Mouse (Mus musculus) gastrocnemius, adult 2 months (tissue): ENCODE data around the gene Sdhaf1. TPM values are rescaled to one million over a fixed set of nuclear protein-coding genes. Genes with fewer than 3 reads are reported as not detected.

Experiments
- DNase-seq: peaks from one replicate; pipeline ENCODE4 v3.0.0; 2022
- H3K27ac ChIP-seq: fragments of 200-600 bp; 2 replicates; pipeline ENCODE4 v1.8.1; 2022; ENCODE audit warnings: mild to moderate bottlenecking
- H3K4me3 ChIP-seq: fragments of 200-600 bp; 2 replicates; pipeline ENCODE4 v1.8.1; 2022; ENCODE audit warnings: mild to moderate bottlenecking, moderate library complexity
- CTCF ChIP-seq: fragments of 200-600 bp; IDR thresholded peaks from 2 replicates; pipeline ENCODE4 v1.8.1; 2022; ENCODE audit warnings: antibody characterized with exemption, mild to moderate bottlenecking, moderate library complexity
- intact Hi-C: fragments of 180-260 bp; cut with DNase I; formaldehyde crosslinking; loops from one replicate; pipeline ENCODE4 v1.15.1; 2025
- total RNA-seq, 2 experiments: library from RNA; stranded (reverse); gene quantifications; 2 replicates each; pipeline ENCODE4 v1.2.3; 2021

Sdhaf1 gene
- total RNA-seq, 2 experiments from 2014 or later = 5.9 to 6.9 TPM

DNA sequence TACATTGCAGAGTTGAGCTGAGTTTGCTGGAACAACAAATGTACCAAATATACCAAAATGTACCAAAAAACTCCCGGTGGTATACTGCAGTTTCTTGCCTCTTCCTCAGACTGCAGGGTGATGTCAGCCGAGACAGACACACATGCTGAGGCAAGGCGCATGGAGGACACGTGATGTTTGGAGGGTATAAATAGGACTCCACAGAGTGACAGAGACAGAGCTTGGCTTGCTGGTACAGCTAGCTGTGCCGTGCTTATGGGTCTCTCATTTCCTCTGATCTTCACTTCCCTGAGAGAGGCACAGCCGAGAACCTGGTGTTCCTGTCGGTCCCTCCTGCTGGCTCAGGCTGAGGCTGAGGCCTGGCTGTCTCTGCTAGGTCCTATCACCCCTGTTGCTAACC is 41.0 kb downstream of the Sdhaf1 start:
- H3K27ac ChIP-seq = peak overlapping the region; percentile 70
- peak; percentile 59 for DNase-seq
- H3K4me3 ChIP-seq = peak overlapping the region; percentile 13
- TF ChIP-seq CTCF = no peak
- intact Hi-C loops = no loop called here

DNA sequence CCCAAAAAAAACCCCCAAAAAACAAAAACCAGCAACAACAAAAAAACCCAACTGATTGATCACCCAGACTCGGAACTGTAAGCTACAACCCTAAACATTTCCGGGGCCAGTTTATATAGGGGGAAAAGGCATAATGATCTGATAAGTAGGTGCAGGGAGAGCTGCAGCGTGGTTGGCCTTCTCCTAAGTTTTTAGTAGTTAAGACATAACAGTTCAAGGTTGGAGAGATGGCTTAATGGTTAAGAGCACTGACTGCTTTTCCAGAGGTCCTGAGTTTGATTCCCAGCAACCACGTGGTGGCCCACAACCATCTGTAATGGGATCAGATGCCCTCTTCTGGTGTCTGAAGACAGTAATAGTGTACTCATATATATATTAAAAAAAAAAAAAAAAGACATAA is 42.2 kb downstream of the Sdhaf1 start:
- H3K4me3 ChIP-seq = no peak overlapping the region
- H3K27ac ChIP-seq = peak overlapping the region; percentile 93
- DNase-seq = no peak
- intact Hi-C loops = no loop called here
- no peak for TF ChIP-seq CTCF

GRCm38 (mm10) chr7:30280670-30281138 is 43.0 kb downstream of the Sdhaf1 start:
- peak; percentile 90 for DNase-seq
- H3K27ac ChIP-seq = peak overlapping the region; percentile 93
- no peak for TF ChIP-seq CTCF
- H3K4me3 ChIP-seq = peak overlapping the region; percentile 84
- intact Hi-C loops = loop anchor here (1.0 kb wide), 1 partner anchor 48 kb away; the partner anchor contains the start of gene Tbcb

- peak; percentile 95 for DNase-seq
- peak within 1 kb of the TSS; percentile 93 for H3K27ac ChIP-seq
- intact Hi-C loops = loop anchor here (1.0 kb wide), 1 partner anchor 48 kb away; the partner anchor contains the start of gene Tbcb
- H3K4me3 ChIP-seq = peak within 1 kb of the TSS; percentile 84
- TF ChIP-seq CTCF = no peak
Observed at GRCm38 (mm10) chr7:30279951-30280669, 43.6 kb downstream of the Sdhaf1 start, which contains the start of the genes Thap8 and Wdr62. TSS of gene Thap8 (plus strand) at chr7:30280094. TSS of gene Wdr62 (minus strand) at chr7:30280419.

DNA sequence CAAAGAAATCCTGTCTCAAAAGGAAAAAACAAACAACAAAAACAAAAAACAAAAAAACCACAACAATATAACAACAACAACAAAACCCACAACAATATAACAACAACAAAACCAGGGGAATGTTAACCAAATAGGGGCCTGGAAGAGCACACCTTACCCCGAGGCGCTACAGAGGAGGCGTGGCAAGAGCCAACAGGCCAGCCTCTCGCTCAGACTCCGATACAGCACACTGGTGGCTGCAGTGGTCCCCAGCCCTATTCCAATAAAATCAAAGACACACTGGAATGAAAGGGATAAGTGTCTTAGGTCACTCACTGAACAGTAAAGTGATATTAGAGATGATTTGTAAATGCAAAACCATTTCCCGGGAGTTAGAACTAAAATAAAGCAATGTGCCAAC is 44.2 kb downstream of the Sdhaf1 start:
- intact Hi-C loops = no loop called here
- Histone ChIP-seq H3K4me3 (peak overlapping the region; percentile 84), H3K27ac (peak overlapping the region; percentile 93)
- no peak for DNase-seq
- no peak for TF ChIP-seq CTCF

DNA sequence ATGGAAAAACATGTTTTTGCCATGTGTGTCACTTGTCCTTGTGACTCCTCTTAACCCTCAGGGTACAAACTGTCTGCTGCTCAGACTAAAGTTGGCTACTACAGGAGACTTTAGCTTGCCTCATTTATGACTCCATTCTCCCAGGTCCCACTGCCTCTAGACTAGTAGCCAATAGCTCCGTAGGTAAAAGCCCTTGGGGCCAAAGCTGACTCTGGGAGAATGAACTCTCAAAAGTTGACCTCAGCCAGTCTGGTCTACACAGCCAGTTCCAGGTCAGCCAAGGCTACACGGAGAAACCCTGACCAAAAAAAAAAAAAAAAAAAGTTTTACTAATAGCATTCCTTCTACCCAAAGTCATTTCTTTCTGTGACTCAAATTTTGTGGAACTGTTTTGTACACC is 44.8 kb downstream of the Sdhaf1 start:
- intact Hi-C loops = no loop called here

DNA sequence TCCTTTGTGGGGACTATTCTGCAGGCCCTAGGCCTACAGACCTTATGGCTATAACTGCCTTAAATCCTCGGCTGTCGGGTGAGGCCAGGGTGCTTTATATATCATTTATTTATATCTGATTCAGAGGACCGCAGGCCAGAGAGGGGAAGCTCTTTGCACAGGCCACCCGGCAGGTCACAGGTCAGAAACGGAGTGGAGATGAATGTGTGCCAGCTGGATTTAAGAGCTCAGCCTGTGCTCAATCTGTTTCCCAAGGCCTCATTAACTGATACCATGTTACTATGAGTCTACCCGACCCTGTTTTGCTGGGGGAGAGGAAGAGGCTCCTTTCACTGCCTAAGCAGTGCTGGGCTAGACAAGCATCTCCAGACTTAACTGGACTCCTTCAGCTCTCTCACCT is 49.3 kb downstream of the Sdhaf1 start:
- no peak for TF ChIP-seq CTCF
- DNase-seq = no peak
- Histone ChIP-seq H3K27ac (peak overlapping the region; percentile 38; the same call in 1 of the 2 replicates), H3K4me3 (no peak overlapping the region)
- intact Hi-C loops = no loop called here

More for the DNA sequence above, 44.8 kb downstream of the Sdhaf1 start:
- Histone ChIP-seq H3K27ac (0 out of 2 replicates have a peak overlapping the region, but pooled peaks have one; percentile 93), H3K4me3 (no peak overlapping the region)
- no peak for TF ChIP-seq CTCF
- DNase-seq = no peak

Other genes starting within 250 kb of the Sdhaf1 start
- under 1 TPM in 1 of 2 experiments, not detected in 1; 0.59 TPM for gene Gm26920, start 233.5 kb downstream of the Sdhaf1 start, total RNA-seq
- 1 to 10 TPM; 1.2 to 3.4 TPM for gene Zfp566, start 233.4 kb downstream of the Sdhaf1 start, total RNA-seq
- 10 to 100 TPM; 33.5 to 39.2 TPM for gene Zfp260, start 229.1 kb downstream of the Sdhaf1 start, total RNA-seq
- gene Zfp382, start 202.0 kb downstream of the Sdhaf1 start, total RNA-seq = 1 to 10 TPM; 1.1 to 1.3 TPM
- gene Zfp146, start 154.1 kb downstream of the Sdhaf1 start, total RNA-seq = 10 to 100 TPM; 28.5 to 32.5 TPM
- 1,000 to 10,000 TPM in 1 of 2 experiments, 100 to 1,000 TPM in 1; 850 to 1,151 TPM for gene Cox7a1, start 139.8 kb downstream of the Sdhaf1 start, total RNA-seq
- gene Capns1, start 125.1 kb downstream of the Sdhaf1 start, total RNA-seq = 100 to 1,000 TPM; 178 to 186 TPM
- 10 to 100 TPM; 62.1 to 68.0 TPM for gene Polr2i, start 91.9 kb downstream of the Sdhaf1 start, total RNA-seq
- gene Tbcb, start 91.6 kb downstream of the Sdhaf1 start, total RNA-seq = 10 to 100 TPM; 29.8 to 31.5 TPM
- gene Ovol3, start 88.2 kb downstream of the Sdhaf1 start, total RNA-seq = not detected
- under 1 TPM in 1 of 2 experiments, not detected in 1; 0.26 TPM for gene Thap8, start 43.8 kb downstream of the Sdhaf1 start, total RNA-seq
- gene Wdr62, start 43.5 kb downstream of the Sdhaf1 start, total RNA-seq = 1 to 10 TPM; 1.7 to 3.0 TPM
- 1 to 10 TPM; 5.5 to 5.8 TPM for gene Clip3, start 32.2 kb downstream of the Sdhaf1 start, total RNA-seq
- gene Alkbh6, start 15.2 kb downstream of the Sdhaf1 start, total RNA-seq = 10 to 100 TPM; 21.0 to 22.9 TPM
- 1 to 10 TPM; 1.8 to 2.1 TPM for gene Syne4, start 9.1 kb downstream of the Sdhaf1 start, total RNA-seq
- under 1 TPM; 0.36 to 0.42 TPM for gene E130208F15Rik, start 2.2 kb downstream of the Sdhaf1 start, total RNA-seq
- gene Lrfn3, start 38.9 kb upstream of the Sdhaf1 start, total RNA-seq = 1 to 10 TPM; 3.8 to 4.3 TPM
- gene Tyrobp, start 89.9 kb upstream of the Sdhaf1 start, total RNA-seq = 1 to 10 TPM; 2.6 to 5.7 TPM
- gene Hcst, start 96.0 kb upstream of the Sdhaf1 start, total RNA-seq = not detected
- under 1 TPM; 0.11 to 0.13 TPM for gene Nfkbid, start 97.8 kb upstream of the Sdhaf1 start, total RNA-seq
- 1 to 10 TPM in 1 of 2 experiments, under 1 TPM in 1; 0.94 to 1.2 TPM for gene Aplp1, start 121.6 kb upstream of the Sdhaf1 start, total RNA-seq
- not detected for gene Kirrel2, start 133.8 kb upstream of the Sdhaf1 start, total RNA-seq
- gene Nphs1, start 134.4 kb upstream of the Sdhaf1 start, total RNA-seq = not detected
- not detected for gene Prodh2, start 169.7 kb upstream of the Sdhaf1 start, total RNA-seq
- gene Arhgap33, start 211.2 kb upstream of the Sdhaf1 start, total RNA-seq = under 1 TPM; 0.31 to 0.47 TPM
- 1,000 to 10,000 TPM in 1 of 2 experiments, 100 to 1,000 TPM in 1; 867 to 2,532 TPM for gene Hspb6, start 228.3 kb upstream of the Sdhaf1 start, total RNA-seq
- gene Proser3, start 228.4 kb upstream of the Sdhaf1 start, total RNA-seq = 1 to 10 TPM; 5.5 to 7.3 TPM
- gene Lin37, start 235.9 kb upstream of the Sdhaf1 start, total RNA-seq = 10 to 100 TPM in 1 of 2 experiments, 1 to 10 TPM in 1; 9.2 to 10.5 TPM
- gene U2af1l4, start 239.4 kb upstream of the Sdhaf1 start, total RNA-seq = 10 to 100 TPM; 53.8 to 62.5 TPM
- 1 to 10 TPM; 1.8 to 2.2 TPM for gene Gm49396, start 239.4 kb upstream of the Sdhaf1 start, total RNA-seq
- 100 to 1,000 TPM; 116 to 123 TPM for gene Psenen, start 239.7 kb upstream of the Sdhaf1 start, total RNA-seq
- gene Igflr1, start 241.5 kb upstream of the Sdhaf1 start, total RNA-seq = 1 to 10 TPM; 1.1 to 1.5 TPM